Mouse (Mus musculus): ENCODE data around the gene Azi2.

The Azi2 gene

DNA sequence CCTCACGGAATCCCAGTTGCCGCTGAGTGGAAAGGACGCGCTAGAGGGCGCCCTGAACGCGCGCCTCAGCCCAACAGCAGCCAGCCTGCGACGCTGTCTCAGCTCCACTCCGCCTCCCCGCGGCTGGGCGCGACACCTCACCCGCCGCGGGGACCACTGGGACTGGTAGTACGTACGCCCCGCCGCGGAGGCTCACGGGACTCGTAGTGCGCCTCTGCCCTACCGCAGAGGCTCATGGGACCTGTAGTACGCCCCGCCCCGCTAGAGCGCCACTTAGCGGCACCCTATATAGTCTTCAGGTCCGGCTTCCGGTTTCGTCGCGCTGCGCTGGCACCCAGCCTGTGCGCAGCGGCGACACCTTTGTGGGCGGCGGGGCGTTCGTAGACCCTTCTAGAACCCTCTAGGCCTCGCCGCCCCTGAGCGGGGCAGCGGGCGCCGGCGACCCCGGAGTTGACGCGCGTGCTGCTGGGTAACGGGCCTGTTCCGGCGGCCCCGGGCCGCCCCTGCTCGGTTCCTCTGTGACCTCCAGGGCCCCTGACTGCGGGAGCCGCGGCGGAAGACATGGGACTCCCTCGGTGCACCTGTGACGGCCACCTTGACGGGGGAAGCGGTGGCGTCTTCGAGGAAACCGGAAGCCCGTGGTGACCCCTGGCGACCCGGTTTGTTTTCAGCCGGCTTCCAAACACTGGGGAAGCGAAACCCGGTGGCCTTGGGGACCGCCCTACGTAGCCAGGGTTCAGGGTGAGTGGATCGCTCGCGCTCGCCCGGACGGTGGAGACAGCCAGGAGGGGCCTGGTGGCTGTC, at the start of gene Azi2:
Azi2 (plus strand) TSS at position 282 of the 804 bp plus-strand sequence.
- ATAC-seq (ENCODE audit: low TSS enrichment), result peak; percentile 97

DNA sequence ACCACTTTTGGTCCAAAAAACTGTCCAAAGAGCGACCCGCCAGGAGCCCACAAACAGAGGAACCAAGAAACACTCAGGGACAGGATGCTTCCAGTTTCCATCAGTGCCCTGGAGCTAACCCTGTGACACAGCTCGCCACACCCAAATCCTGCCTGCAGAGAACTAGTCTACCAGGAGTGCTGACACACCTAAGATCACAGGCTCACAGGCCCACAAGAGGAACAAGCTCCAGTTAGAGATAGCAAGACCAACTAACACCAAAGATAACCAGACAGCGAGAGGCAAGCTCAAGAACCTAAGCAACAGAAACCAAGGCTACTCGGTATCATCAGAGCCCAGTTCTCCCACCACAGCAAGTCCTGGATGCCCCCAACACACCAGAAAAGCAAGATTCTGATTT, 43.7 kb upstream of the Azi2 start:
- no peak for ATAC-seq (ENCODE audit: low TSS enrichment)

DNA sequence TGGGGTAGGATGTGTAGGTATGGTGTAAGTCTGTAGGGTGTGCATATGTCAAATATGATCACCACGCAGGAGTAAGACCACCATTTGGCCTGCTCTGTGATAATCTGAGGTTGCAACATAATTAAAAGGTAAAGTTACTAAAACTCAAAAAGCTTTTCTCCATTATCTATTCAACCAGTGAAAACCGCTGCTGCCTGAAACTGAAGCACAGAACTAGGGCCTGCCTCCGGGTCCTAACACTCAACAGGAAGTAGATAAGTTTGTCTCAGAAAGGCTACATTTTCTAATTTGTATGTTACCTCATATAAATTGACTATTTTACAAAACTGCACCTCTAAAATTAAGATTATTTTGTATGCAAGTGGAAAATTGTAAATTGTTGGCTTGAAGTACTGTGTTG, 38.8 kb upstream of the Azi2 start:
- ATAC-seq (ENCODE audit: low TSS enrichment), result no peak

DNA sequence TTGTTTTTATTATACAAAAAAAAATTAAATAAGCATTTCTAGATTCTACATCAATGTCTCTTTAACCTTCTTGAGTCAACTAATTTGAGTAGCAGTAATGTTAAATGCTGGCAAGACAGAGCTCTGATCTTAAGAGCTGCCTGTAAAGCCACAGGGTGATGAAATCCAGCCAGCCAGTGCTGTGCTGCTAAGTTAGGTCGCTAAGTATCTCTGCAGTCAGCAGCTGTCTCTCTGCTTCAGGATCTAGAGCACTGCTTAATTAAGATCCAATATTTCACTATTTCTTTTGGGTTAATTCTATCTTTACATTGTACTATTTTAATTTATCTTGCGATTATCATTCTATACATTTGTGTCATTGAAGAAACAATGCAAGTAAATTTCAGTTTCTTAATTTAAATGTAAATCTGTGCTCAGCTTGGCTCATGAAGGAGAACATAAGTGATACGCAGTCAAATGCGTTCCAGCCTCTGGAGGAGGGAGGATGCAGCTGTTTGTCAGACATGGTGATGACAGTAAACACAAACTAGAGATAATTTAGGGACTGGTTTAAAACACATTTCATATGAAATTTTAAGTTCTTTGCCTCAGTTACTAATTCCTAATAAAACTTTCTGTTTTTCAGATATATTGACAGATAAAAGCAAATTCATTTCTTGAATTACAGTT, 36.9 kb upstream of the Azi2 start:
- ATAC-seq (ENCODE audit: low TSS enrichment), result no peak

DNA sequence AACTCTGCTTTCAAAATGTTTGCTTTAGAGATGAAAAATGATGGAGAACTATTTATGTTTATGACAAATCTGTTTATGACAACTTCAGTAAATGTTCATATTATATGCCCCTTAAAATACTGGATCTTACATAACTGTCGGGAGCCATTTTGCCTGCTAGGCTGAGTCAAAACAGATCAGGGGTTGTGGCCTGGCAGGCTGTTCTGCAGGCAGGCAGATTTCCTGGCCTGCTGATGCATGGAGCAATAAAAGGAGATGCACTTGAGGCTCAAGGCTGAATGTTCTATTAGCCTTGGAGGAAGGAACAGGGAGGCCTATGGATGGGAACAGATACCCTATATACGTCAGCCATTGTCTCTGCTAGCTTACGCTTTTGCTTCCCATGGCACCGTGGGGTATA, 36.4 kb upstream of the Azi2 start:
- ATAC-seq (ENCODE audit: low TSS enrichment), result no peak

DNA sequence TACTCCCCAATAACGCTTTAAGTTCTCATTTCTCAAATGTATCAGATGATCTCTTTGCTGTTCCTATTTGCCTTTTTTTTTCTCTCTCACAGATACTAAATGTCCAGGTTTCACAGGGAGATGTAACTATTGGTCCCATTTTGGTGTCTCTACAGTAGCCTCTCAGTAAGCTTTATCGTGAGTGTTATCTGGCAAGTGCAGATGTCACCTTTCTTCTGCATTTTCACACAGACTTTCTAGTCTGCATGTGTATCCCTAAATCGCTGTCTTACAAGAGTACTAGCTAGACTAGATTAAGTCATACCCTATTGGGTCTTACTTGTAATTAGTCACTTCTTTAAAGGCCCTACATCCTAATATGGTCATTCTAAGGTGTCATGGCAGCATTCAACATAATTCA, 27.4 kb upstream of the Azi2 start:
- no peak for ATAC-seq (ENCODE audit: low TSS enrichment)

DNA sequence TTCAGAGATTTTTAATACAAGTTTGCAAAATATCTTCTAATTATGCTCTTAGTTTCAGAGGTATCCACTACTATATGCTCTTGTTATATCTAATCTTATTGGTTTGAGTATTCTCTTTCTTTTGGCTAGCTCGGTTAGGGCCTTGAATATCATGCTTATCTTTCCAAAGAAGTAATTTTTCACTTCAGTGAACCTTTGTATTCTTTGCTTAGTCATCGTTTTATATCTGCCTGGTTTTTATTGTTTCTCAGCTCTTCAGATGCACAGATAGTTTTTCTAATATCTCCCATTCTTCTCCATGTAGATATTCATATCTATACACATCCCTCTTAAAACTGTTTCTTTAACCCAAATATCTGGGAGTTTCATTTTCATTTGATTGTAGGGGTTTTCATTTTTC, 15.3 kb upstream of the Azi2 start:
- no peak for ATAC-seq (ENCODE audit: low TSS enrichment)

DNA sequence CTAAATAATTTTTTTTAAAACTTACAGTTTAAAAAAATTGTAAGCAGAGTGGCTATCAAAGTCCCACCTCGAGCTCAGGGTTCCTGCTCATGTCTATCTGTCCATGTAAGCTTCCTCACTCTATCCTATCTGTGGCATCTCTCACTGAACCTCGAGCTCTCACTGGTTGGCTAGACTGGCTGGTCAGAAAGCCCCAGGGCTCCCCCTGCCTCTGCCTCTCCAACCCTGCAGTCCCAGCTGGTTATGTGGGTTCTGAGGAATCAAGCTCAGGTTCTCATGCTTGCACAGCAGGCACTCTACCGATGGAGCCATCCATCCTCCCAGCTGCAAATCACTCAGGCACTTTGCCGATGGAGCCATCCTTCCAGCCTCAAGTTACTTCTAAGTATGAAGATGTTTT, 10.8 kb upstream of the Azi2 start:
- ATAC-seq (ENCODE audit: low TSS enrichment), result no peak

DNA sequence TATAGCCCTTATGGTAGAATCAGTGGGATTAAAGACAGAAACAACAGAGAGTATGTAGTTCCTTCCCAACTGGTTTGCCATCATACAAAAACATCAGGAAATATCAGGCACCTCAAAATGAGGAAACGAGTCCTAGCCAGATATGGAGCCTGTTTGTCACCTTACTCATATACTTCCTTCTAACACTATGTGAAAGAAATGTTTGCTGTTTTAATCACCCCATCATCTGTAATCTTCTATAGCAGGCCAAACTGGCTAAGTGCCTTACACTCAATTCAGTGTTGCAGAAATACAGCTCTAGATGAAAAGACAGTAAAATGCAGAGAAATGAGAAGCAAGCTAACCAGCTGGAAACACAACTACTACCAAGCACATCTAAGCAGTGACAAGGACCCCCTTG, 10.0 kb upstream of the Azi2 start:
- ATAC-seq (ENCODE audit: low TSS enrichment), result no peak

DNA sequence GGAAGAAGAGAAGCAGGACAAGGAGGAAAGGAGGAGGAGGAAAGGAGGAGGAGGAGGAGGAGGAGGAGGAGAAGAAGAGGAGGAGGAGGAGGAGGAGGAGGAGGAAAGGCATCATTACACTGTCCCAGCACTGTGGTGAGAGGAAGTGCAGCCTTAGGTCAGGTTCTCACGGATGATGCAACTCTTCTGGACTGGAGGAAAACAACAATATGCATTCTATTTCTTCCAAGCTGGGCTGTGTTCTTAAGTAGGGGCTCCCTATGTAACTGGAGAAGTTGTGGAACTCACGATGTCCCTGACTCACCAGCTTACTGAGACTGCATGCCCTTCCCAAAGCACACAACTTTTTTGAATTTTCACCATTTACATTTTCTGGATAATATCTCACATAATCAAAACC, 8.6 kb upstream of the Azi2 start:
- no peak for ATAC-seq (ENCODE audit: low TSS enrichment)

DNA sequence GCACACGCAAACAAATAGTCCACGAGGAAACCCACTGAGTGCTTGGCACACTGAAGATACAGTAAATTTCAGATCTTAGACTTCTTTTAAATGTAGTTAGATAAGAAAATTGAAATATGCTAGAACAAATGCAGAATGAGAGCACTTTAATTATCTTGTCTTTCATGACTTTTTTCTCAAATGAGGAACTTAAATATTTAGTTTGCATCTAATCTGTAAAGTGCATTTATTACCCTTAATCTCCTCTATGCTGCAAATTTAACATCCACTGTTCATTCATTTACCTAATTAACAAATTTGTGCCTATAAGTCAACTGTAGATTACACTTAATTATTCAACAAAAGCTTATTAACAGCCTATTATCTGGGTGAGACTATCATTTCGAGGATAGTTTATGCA, 5.3 kb upstream of the Azi2 start:
- ATAC-seq (ENCODE audit: low TSS enrichment), result no peak

DNA sequence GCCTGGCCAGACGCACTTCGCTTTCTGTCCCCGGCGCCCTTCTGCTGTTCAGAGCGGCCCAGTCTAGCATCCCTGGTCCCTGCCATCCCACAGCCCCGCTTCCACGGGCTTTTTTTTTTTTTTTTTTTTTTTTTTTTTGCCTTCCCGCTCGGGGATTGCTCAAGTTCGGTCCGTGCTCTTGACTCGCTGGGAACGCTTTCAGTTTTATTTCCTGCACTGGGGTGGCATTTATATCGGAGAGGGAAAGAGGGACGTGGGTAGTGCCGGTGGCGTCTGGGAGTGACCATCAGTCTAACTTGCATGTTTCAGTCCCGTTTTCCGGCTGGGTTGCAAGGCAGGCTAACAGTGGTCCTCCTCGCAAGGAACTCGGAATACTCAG, 712 bp downstream of the Azi2 start:
- ATAC-seq (ENCODE audit: low TSS enrichment), result peak; percentile 10; the same call in 1 of the 2 replicates

DNA sequence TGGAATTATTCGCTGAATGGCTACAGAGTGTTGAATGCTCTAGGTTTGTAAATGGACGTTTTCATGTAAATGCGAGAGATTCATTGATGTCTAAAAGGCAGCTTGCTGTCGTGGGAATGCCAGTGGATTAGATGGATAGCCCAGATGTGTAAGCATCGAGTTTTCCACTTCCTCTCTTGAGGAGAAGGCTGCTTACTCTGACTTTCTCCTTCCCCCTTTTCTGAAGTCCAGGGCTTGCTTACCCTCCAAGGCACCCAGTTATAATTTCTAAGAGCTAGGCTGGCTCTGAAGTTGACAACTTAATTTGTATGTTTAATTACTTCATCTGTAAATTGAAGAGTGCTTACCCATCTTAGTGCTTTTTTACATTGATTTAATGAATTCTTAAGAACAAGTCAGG, 1.3 kb downstream of the Azi2 start:
- no peak for ATAC-seq (ENCODE audit: low TSS enrichment)

DNA sequence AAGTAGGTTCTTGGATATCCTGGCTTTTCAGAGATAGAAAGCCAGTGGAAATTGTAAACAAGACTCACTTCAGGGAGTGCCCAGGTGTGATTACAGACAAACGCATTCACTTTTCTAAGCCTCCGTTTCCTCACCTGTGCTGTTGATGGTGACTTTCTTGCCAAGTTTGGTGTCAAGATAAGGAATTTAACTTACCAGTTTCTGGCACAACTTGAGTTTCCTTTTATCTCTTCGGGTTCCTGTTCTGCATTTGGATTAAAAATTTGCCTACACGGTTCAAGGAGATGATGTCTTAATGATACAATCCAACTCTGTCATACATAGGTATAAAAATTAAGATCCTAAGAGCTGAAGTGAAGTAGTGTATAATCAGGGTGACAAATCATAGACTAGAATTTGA, 2.4 kb downstream of the Azi2 start:
- no peak for ATAC-seq (ENCODE audit: low TSS enrichment)

DNA sequence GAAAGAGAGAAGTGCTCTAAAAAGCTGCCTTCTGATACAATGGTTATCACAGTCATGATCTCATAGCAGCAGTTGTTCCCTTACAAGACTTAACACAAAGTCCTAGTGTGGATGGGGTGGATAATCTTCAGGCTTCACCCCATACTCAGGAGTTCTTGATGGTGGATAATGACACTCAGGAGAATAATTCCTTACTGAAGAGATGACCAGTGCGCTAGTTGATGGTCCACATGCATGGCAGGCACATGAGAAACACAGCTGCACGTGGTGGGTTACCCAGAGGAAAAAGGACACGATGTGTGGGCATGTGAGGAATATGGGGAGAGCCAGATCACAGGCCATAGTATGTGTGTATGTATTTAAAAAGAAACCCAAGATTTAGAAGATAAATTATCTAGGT, 3.3 kb downstream of the Azi2 start:
- ATAC-seq (ENCODE audit: low TSS enrichment), result no peak

DNA sequence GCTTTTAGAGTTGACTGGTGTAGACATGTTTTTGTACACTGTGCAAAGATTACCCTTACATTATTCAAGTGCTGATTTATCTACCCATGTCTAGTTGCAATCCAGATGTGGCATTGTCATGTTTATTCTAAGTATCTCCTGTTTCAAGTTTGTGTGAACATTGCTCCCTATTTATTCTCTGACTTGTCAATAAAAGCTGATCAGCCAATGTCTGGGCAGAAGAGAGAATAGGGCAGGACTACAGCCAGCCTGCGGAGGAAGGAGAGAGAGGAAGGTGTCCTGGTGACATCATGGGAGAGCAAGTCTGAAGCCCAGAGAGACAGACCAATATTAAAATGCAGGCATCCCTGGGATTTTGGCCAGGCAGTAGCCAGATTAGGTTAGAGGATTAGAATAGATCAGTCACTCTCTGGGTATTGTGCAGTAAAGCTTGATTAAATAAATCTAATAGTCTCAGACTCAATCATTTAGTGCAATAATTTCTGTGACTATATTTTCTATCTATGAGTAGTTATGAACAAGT, 4.8 kb downstream of the Azi2 start:
- ATAC-seq (ENCODE audit: low TSS enrichment), result no peak

DNA sequence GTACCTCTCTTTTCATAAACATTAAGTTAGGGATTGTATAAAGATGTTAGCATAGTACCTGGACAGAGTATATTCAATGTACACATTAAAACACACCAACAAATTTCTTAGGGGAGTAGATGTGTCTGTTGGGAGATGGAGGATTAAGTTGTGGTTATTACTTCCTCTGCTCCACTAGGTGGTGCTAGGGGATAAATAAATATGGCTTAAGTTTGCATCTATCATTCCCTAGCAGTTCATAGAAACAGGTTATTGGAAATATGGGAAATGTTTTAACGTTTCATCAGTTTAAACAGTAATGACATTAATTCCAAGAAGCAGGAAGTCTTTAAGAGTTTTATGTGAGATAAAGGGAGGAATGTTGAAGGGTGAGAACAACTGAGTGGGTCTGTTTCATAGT, 13.0 kb downstream of the Azi2 start:
- ATAC-seq (ENCODE audit: low TSS enrichment), result peak; percentile 73

DNA sequence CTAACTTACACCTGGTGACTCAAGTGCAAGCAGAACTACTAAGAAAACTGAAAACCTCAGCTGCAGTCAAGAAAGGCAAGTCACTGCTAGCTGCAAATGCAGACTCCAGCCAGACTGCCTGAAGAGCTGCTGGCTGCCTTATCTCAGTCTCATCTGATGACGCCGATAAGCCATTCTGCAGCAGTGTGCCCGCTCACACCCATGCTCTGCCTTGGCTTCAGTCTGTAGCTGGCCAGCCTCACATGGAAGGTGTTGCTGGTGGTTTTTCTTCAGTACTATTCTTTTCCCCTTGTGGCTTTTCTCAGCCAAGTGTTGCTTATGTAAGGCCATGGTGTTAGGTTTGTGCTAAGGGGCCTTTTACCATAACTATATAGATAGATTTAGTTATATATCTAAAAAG, 18.8 kb downstream of the Azi2 start:
- peak; percentile 47; the same call in 1 of the 2 replicates for ATAC-seq (ENCODE audit: low TSS enrichment)

DNA sequence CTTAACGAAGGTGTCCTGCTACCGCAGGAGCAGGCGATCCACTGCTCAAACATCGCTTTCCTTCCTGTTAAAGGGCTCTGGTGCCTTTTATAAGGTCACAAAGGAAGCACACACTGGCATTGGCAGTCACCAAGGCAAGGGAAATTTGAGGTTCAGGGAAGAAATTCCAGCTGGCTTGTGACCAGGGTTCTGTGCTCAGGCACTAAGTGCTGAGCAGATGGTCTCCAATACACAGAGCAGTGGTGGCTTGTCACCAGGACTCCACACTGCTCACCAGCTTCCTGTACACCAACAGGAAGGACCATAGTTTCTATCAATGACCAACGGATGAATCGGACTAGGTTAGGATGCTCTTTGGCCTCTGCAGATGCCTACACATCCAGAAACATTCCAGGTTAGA, 30.1 kb downstream of the Azi2 start:
- 0 out of 2 replicates have a peak, but pooled peaks have one; percentile 20 for ATAC-seq (ENCODE audit: low TSS enrichment)

DNA sequence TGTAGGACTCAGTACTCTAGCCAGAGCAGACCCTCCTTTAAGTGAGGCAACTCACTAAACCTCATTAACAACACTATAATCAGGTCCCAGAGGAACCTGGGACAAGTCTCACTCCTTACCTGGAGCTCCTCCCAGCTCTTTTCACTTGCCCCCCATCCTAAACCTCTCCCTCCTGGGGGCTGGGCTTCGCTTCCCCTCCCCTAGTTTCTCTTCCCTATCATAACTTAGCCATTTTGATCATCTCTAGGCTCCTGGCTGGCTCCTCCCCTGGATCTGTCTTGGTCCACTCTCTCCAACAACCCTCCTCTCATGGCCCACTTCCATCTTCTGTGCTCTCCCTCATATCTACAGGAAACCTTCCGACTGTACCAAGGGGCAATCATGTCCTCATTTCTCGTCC, 31.0 kb downstream of the Azi2 start:
- ATAC-seq (ENCODE audit: low TSS enrichment), result no peak

DNA sequence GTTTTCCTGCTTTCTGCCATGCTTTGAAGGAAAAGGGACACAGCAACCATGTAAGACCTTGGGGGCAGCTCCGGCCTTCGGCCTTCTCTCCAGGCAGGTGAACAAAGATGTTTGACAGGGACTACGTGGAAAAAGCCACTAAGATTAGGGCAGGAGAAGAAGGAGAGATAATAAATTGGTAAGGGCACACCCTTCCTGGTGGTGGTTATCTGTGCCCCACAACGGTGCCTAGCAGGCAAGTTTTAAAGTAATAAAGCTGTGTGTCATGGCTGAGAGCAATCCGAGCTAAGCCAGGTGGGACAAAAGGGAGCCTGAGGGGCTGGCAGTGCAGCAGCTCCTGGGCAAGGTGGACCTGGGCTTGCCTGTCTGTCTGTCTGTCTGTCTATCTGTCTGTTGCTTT, 31.8 kb downstream of the Azi2 start:
- no peak for ATAC-seq (ENCODE audit: low TSS enrichment)

DNA sequence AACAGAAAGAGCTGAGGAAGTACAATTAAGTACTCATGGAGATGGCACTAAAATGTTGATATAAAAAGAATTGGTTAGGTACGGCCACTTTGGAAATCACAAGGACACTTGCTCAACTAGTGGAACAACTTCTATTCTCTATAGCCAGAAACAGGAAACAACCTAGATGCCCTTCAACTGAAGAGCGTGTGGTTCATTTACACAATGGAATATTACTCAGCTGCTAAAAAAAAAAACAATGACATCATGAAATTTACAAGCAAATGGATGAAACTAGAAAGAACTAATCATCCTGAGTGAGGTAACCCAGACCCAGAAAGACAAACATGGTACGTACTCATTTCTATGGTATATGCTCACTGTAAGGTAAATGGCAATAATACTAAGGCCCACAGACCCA, 33.1 kb downstream of the Azi2 start:
- no peak for ATAC-seq (ENCODE audit: low TSS enrichment)
